Mouse (Mus musculus) monocyte, adult 2 months (primary cell): ENCODE measurements around the gene Tcf12.

ENCODE experiments used
- DNase-seq, 2 experiments: peaks; one replicate each; pipeline ENCODE4 v3.0.0; 2022; ENCODE audit warnings: low spot score in 2 of 2, low read depth in 1 of 2

The Tcf12 gene

DNA sequence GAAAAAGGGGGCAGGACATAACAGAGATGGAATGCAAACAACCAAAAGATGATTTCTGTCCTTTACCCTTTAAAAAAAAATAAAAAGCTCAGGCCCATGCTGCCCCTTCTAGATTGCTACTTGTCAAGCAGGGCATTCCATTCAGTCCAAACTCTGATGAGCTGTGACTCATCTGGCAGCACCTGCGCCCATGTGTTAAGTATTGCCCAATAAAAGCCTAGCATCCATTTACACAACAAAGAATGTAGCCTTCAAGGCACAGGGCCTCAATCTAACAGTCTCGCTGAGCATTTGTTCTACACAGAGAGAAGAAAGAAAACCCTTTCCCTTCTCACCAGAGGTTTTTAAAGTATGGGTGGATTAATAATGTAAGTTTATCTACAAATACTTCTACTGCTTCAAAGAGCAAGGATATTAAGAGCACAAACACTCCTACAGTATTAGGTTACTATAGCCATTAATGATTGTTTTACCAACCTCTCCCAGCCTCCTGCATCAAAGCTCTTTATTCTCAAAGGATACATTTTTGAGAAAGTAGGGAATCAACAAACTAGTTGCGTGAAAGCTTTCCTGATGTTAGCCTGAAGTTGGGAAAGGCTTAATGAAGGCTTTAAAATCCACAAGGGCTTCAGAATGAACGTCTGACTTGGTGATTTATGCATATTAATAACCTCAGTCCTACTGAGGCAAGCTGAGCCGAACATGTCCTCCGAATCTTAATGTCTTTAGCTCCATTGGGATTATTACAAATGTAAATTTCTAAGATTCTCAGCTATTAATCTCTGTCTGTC lies 195.6 kb downstream of the Tcf12 start:
- no peak for DNase-seq

DNA sequence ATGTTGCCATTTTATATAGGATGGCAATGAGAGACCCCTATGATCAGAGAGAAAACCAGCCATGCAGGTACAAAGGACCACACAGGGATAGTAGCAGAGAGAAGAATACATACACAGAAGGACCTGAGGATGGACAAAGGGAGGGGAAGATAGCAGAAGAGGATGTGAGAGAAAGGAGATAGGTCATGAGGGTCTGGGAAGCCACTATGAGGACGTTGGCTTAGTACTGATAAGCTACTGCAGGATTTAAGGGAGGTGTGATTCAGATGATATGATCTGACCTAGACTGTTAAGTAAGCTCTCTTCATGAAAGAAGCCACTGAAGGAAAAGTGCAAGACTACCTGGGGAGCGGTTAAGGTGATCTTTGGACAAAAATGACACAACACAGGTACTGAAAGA lies 205.1 kb downstream of the Tcf12 start:
- no peak for DNase-seq

DNA sequence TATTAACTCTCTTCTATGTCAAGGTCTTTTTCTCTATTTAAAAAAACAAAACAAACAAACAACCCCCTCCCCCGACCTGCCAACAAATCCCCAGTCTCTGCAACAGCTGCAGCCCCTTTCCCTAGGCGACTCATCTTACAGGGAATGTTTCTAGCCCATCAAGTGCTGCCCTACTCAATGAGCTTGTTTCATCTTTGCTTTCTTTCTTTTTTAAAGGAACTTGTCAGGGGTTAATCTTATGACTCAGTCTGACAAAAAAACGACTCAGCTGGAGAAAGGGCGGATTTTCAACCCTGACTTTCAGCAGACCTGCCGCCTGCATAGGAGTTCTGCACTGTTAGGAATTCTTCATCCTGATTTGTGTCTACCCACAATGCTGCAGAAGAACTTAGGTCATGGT lies 212.8 kb downstream of the Tcf12 start:
- DNase-seq = no peak

DNA sequence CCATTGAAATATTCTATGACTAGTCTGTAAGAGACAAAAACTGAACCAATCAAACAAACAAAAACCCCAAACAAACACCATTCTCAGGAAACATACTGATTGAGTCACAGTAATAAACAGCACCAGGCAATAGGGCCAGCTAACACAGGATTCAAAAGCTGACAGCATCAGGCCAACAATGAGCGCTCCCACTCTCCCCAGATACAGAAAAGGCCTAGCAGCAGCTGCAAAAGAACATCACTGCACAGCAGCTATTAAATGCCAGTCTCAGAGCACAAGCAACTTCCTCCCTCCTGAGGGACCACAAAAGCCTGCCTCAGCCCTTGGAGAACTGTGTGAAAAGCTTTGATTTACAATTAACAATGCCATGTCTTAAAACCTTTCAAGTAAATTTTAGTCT lies 214.3 kb downstream of the Tcf12 start:
- DNase-seq = no peak

DNA sequence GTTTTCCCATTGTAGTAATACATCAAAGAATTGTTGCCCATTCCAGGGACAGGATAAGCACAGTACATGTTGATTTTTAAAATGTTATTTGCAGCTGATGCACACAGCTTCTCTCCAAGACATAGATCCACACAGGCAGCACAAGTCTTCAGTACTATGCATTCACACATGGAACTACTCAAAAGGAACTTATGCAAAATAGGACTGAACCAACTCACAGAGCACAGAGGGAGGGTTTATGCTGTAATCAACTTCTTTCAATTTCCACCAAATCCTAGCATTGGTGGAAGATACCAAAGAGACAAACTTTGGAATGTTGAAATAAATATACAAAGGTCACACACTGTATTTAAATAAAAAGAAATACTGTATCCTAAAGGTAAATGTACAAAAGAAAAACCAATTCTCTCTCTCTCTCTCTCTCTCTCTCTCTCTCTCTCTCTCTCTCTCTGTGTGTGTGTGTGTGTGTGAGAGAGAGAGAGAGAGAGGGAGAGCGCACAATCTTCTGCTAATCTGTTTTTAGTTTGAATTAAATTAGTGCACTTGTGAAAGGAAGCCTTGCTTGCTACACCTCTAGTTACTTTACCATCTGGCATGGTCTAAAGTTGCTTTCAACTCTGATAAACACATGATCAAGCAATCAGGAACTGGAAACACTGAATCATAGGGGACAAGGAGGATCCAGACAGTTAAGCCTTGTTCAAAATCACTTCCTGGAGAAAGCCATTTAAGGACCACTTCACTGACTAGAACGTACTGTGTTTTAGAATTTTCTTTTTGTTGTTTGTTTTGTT lies 215.5 kb downstream of the Tcf12 start:
- no peak for DNase-seq

DNA sequence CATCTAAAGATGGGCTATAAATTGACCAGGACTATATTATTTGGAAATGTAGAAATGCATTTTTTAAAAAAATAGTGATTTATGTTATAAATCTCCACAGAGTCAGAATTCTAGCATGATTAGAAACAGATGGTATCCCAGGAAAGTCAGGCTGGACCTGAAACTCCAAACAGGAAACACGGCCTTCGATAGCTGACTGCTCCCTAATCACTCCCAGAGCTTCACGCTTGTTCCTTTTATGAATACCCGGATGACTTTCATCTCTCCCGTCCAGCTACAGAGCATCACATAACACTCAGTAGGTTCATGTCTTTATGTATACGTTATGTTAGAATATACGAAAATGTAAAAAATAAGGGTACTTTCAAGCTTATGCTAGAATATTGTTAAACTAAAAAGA lies 216.4 kb downstream of the Tcf12 start:
- DNase-seq = no peak

DNA sequence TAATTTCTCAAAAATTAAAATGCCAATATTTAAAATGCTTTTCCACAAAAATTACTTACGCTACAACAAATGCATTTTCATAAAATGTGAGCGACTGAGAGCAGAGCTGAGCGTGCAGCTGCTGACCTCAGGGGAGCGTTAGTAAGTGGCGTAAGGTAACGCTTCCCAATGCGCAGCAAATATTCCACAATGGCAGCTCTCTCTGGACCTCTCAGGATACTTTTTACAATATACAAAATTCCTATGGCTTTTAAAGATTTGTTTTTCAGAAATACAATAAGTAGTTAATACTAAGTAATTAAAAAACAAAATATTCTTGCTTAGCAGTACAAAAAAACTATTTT lies 216.8 kb downstream of the Tcf12 start:
- no peak for DNase-seq

DNA sequence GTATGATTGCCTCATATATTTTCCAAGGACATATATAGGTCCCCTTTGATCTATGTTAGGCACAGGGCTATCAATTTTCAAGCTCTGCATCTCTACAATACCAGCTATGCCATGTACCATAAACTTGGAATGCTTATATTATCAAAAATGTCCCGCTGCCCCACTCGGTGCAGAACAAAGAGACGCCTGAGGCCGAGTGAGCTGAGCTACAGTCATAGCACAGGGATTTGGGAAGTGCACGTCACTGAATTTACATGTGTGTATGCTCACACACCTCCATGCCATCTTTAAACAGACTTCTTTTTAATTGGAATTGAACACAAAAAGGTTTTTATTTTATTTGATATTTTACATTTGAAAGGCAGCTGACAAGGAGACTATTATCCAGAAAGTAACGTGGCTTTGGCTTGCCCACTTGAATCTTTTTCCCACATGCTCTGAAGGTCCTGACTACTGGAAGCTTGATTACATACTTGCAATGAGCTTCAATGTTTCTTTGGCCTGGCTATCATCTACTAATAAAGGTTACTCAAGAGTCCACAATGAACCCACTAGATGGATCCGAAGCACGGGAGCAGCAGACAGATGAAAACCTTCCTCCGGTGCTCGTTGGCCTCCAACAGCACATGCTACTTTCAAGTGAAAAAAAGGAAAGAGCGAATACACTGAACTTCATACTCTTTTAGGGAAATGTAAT lies 217.3 kb downstream of the Tcf12 start:
- DNase-seq = no peak

DNA sequence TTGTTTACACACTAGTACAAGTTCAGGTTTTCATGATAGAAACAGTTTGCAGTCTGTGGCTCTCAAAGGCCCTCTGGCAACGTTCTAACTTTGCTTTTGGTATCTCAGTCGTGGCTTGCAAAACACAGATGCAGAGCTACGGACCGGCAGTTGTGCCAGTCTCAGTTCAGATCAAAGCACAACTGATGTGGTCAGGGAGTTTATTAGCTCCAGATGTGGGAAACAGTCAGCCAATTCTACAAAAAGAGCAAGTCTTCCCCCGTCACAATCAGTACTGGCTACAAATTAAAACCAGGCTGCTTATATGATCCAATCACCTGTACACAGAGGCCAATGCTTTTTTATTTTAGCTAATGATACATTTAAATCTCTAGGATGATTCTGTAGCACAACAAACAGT lies 223.2 kb downstream of the Tcf12 start:
- no peak for DNase-seq

DNA sequence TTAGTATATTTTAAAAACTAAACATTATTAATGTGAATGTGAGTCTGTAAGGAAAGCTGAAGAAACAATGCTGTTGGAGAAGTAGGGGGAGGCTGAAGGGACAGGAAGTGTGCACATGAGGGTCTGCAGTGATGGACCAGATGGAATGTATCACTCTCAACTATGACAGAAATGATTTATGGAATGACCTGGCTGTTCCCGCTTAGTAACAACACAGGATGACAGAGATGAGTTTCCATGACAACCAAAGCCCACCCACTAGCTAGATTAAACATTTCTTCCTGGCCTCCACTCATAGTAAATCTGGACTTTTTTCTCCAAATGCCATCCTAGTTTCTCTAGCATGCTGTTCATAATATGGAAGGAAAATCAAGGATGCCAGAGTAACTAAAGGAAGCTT lies 231.0 kb downstream of the Tcf12 start:
- no peak for DNase-seq

DNA sequence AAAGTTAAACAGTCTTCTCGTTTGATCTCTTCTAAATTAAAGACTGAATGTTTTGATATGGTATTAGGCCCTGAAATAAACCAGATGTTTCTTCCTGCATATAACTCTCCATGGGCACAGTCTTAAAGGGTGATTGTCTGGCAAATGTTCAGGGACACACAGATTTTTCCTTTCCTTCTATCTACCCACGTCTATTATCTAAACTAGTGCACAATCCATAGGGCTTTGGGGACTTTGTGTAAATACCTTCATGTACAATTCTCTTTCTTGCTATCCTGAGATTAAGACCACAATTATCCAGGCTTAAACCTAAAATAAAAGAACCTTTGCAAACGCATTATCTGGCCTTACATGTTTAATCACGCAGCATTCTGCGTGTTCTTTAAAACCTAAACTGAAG lies 231.7 kb downstream of the Tcf12 start:
- no peak for DNase-seq

DNA sequence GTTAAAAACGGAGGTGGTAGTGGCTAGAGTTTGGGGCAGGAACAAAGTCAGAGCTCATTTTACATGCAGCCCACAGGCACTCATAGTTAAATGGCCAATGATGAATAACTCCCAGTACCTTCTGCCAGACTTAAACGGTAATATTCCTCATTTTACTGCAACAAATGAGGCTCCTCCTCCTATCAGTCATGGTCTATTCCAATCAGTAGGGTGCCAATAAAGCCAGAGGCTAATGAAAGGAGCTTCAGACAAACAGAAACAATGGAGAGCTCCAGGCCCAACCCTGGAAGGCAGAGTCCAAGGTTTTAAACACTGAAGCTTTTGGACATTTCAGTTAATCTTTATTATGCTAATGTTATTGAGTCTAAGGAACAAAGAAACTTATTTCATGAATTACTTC lies 232.3 kb downstream of the Tcf12 start:
- no peak for DNase-seq

DNA sequence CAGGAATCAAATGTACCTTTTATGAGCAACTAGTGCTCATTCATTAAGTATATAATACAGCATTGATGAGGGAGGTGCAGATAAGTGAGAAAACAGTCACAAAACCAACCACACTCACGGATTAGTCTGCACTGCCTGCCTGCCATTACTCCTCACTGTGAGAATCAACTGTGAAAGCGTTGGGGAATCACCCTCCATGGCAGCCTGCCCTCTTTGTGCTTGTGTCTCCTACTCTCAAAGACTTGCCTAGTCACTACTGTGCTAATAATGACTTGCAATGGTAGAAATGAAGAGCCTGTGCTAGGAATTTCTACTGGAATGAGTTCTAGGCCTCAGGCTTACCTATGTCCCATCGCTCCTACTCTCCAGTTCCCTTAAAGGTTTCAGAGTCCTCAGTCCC lies 233.8 kb downstream of the Tcf12 start:
- no peak for DNase-seq

DNA sequence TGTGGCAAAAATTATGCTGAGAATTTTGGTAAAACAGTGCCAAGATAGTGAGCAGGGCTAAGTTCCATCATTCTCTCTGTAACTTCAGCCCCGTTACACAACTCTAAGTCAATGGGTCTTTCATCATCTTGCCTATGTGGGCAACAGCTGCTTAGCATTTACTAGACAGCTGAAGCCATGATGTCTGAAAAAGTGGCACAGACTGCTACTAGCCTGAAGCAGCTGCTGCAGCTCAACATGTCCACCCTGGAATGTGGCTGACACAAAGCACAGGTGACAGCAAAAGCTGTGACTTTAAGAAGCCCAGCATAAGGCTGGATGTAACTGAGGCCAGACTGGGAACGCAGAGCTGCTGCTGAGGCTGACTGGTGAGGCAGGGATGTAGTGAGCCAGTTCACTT lies 236.9 kb downstream of the Tcf12 start:
- DNase-seq = no peak

DNA sequence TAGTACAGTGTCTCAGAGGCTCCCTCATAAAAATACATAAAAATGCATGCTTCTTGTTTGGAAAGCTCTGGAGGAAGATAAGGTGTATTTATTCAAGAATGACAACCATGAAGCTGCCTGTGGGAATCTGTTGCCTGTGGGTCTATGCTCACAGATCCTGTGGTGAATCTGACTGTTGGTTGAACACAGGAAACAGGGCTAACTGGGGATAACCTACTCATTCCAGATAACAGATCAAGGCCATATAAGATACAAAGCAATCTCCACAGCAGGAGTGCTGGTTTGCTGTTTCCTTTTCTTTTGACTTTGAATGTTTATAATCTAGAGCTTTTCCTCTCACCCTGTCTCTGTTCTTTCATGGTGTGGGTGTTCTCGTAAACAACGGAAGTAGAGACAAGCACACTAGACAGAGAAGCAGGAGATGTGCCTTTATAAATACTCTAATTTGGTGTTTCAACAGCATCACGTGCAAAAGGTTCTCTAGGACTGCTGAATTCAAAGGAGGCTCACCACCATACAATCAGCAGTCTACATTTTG lies 237.6 kb downstream of the Tcf12 start:
- DNase-seq = no peak

DNA sequence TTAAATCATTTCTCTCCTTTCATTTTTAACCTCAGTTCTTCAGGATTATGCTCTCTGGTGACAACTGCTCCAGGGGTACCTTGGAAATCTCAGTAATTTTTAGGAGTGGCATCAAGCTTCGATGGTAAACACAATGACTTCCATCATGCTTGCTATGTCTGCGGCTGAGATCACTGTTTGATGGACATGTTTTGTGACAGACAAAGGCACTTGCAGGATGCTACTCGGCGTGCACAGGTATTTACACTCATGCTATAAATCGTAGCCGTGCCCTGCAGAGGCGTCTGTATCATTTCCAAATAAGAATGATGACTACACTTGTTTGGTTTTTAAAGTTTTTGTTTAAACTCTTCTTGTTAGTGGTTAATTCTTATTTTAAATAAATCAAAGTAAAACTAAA lies 248.3 kb downstream of the Tcf12 start:
- DNase-seq = no peak

DNA sequence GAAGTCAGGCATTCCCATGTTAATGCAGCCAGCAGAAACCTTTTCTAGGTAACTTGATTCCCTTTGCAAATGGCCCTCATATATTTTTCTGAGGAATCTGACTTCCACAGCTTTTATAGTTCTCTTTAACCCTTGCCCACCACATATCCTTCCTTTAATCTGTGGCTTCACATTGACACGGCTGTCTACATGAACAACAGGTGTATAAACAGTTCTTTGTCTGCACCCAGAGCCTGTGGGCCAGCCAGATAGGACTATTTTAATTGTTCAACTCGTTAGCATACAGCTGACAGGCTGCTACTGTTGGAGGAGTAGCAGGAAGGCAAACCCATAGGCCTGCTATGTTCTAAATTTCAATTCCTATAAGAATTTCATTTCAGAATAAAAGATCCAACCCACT lies 250.0 kb downstream of the Tcf12 start:
- DNase-seq = no peak

DNA sequence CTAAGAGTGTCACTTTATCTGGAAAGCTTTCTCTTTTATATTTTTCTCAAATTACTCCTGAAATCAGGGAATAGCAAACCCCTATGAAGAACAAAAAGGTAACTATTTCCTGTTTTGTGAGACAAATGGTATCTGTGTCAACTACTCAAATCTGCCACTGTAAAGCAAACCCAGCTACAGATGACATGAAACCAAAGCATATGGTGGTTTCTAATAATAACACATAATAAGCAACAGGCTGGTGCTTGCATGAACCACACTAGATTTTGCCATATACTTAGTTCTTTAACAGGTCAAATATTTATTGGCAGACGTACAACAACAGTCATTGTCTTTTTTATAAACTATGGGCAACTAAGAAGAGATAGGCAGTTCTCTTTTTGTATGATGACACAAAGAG lies 253.7 kb downstream of the Tcf12 start:
- DNase-seq = no peak

DNA sequence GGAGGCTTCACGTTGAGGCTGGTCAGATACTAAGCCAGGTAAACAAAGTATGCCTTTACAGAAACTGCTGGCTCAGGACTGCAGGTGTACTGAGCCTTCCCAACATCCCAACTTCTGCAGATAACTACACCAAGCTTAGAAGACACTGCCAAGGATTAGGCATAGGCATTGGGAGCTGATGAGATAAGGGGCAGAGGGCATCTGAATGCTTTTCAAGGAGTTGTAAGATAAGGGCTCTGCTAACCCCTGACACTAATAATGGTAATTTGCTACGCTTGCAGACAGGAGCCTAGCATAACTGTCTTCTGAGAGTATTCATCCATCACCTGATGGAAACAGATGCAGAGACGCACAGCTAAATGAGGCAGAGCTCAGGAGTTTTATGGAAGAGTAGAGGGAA lies 257.8 kb downstream of the Tcf12 start:
- no peak for DNase-seq

DNA sequence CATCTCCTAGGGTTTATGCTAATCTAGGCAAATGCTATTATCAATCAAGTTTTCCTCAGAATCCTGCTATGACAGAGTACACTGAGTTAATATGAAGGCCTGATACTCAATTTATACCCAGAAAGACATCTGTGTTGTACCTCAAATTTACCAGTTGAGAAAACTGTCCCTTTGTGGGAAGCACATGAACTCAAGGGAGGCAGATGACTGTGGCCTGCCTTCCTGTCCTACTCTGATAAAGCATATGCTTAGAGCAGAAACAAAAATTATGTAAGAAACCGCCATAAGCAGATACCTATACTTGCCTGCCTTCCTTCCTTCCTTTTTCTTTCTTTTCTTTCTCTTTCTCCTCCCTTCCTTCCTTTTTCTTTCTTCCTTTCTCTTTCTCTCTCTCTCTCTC lies 261.4 kb downstream of the Tcf12 start:
- DNase-seq = no peak

DNA sequence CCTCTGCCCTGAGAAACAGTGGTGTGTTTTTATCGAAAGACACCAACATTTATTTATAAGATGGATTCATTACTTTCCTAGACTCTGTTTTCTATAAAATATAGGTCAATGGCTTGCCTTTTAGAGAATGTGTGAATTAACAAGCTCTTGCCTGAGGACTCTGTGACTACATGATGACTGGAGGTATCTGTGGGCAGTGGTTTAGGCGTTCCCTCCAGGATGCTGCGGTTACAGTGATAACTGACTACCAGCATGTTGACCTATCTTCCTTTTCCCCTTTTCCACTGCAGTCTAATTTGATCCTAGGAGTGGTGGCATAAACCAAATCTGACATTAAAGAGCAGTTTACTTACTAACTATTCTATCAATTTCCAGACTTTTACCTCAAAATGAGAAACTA lies 263.3 kb downstream of the Tcf12 start:
- no peak for DNase-seq

DNA sequence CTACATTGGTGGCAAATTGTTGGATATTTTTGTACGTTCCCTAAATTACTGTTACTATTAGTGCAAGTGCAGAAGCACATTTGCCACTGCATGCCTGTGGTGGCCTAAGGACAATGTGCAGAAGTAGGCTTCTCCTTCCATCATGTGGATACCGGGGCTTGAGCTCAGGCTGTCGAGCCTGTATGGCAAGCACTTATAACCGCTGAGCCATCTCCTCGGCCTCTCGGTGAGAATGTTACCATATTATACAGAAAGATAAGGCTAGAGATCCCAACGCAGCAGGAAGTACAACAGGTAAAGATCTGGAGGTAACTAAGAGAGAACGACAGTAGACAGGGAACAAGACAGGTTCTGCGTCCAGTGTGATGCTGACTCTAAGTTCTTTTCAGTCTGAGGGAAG lies 263.8 kb downstream of the Tcf12 start:
- DNase-seq = no peak
